Mouse (Mus musculus) hindbrain, embryonic 14.5 days (tissue): Measurements from ENCODE around the gene Oprd1. TPM values are rescaled to one million over a fixed set of nuclear protein-coding genes. Genes with fewer than 3 reads are reported as not detected.

Source experiments
- polyA plus RNA-seq: library from polyadenylated mRNA; unstranded; fragments of >200 nt; fragmentation: Nextera tagmentation; extraction: Ambion mirVana; gene quantifications from 2 replicates; pipeline ENCODE4 v1.2.1, GENCODE M21; 2014

The Oprd1 gene
- polyA plus RNA-seq, 1 experiment from 2014 or later = 0.63 TPM

Other genes starting within 250 kb of the Oprd1 start
- 0.19 and 0.20 TPM in 2 replicates for gene Tmem200b, start 222.7 kb downstream of the Oprd1 start, polyA plus RNA-seq
- gene Gm10300, start 69.8 kb downstream of the Oprd1 start, polyA plus RNA-seq = not detected in 2 replicates
- gene Epb41, start 69.2 kb downstream of the Oprd1 start, polyA plus RNA-seq = 73.3 and 82.9 TPM in 2 replicates
- 119 and 122 TPM in 2 replicates for gene Ythdf2, start 67.8 kb upstream of the Oprd1 start, polyA plus RNA-seq
- gene Gmeb1, start 117.1 kb upstream of the Oprd1 start, polyA plus RNA-seq = 34.7 and 36.7 TPM in 2 replicates
- 38.0 and 40.8 TPM in 2 replicates for gene Taf12, start 129.9 kb upstream of the Oprd1 start, polyA plus RNA-seq
- 0.95 and 1.5 TPM in 2 replicates for gene Rab42, start 158.9 kb upstream of the Oprd1 start, polyA plus RNA-seq
- gene Trnau1ap, start 185.1 kb upstream of the Oprd1 start, polyA plus RNA-seq = 66.8 and 73.1 TPM in 2 replicates
- 20.0 and 22.4 TPM in 2 replicates for gene Rcc1, start 209.1 kb upstream of the Oprd1 start, polyA plus RNA-seq